Mouse (Mus musculus) E14TG2a.4 (cell line): ENCODE measurements around the gene Nop53.

Experiments
- H3K27me3 ChIP-seq: 2 replicates; pipeline ENCODE4 v1.6.1; 2014; ENCODE audit warnings: low read length, control low read depth; ENCODE audit not compliant: insufficient read depth
- H3K36me3 ChIP-seq: 2 replicates; pipeline ENCODE4 v1.6.1; 2014; ENCODE audit warnings: low read length, control low read depth; ENCODE audit not compliant: insufficient read depth
- H3K4me1 ChIP-seq: replicated peaks from 2 replicates; pipeline ENCODE4 v1.6.1; 2014; ENCODE audit warnings: low read depth, low read length, control low read depth
- H3K4me3 ChIP-seq: replicated peaks from 2 replicates; pipeline ENCODE4 v1.5.1; 2014; ENCODE audit warnings: mild to moderate bottlenecking, low read length
- H3K9me3 ChIP-seq: 2 replicates; pipeline ENCODE4 v1.6.1; 2014; ENCODE audit warnings: low read length, control low read depth
- CTCF ChIP-seq: conservative IDR thresholded peaks from 2 replicates; pipeline ENCODE4 v1.5.1; 2014; ENCODE audit warnings: low read length
- NANOG ChIP-seq: IDR thresholded peaks from 2 replicates; pipeline ENCODE4 v1.6.1; 2014; ENCODE audit warnings: borderline replicate concordance, low read length, mixed read lengths
- POU5F1 ChIP-seq: IDR thresholded peaks from 2 replicates; pipeline ENCODE4 v1.6.1; 2014; ENCODE audit warnings: low read length, borderline replicate concordance

Nop53 gene

GRCm38 (mm10) chr7:15907971-15908590 lies 37.8 kb downstream of the Nop53 start:
- Histone ChIP-seq H3K4me1 (no peaks in the 10 kb centered on the region; the same call in 1 of the 2 replicates), H3K36me3 (no peaks in the 10 kb centered on the region), H3K27me3 (peaks cover 8% of the 10 kb centered on the region; the same call in 1 of the 2 replicates), H3K9me3 (no peaks in the 10 kb centered on the region), H3K4me3 (no peak overlapping the region)
- TF ChIP-seq CTCF (no peak), POU5F1 (no peak), NANOG (no peak)

- no peak for TF ChIP-seq CTCF
- no peak for TF ChIP-seq POU5F1
- TF ChIP-seq NANOG = no peak
These were observed 39.3 kb downstream of the Nop53 start for GRCm38 (mm10) chr7:15906602-15907001.

GRCm38 (mm10) chr7:15905861-15906260 lies 40.0 kb downstream of the Nop53 start:
- H3K4me1 ChIP-seq = peaks cover 12% of the 10 kb centered on the region
- no peak for TF ChIP-seq POU5F1
- no peak for TF ChIP-seq NANOG
- TF ChIP-seq CTCF = no peak
- no peaks in the 10 kb centered on the region for H3K9me3 ChIP-seq
- H3K27me3 ChIP-seq = peaks cover 12% of the 10 kb centered on the region
- H3K36me3 ChIP-seq = no peaks in the 10 kb centered on the region
- no peak overlapping the region for H3K4me3 ChIP-seq

More at GRCm38 (mm10) chr7:15906602-15907001, 39.3 kb downstream of the Nop53 start:
- Histone ChIP-seq H3K4me3 (no peak overlapping the region), H3K27me3 (peaks cover 8% of the 10 kb centered on the region; the same call in 1 of the 2 replicates), H3K9me3 (no peaks in the 10 kb centered on the region), H3K36me3 (no peaks in the 10 kb centered on the region), H3K4me1 (peaks cover 5% of the 10 kb centered on the region)

GRCm38 (mm10) chr7:15901366-15902048 lies 44.4 kb downstream of the Nop53 start:
- TF ChIP-seq NANOG (no peak), CTCF (no peak), POU5F1 (no peak)
- Histone ChIP-seq H3K9me3 (no peaks in the 10 kb centered on the region), H3K36me3 (no peaks in the 10 kb centered on the region), H3K4me1 (peaks cover 12% of the 10 kb centered on the region), H3K4me3 (no peak overlapping the region), H3K27me3 (peaks cover 7% of the 10 kb centered on the region; the same call in 1 of the 2 replicates)

GRCm38 (mm10) chr7:15894251-15894650 lies 51.6 kb downstream of the Nop53 start:
- Histone ChIP-seq H3K4me1 (peaks cover 39% of the 10 kb centered on the region), H3K4me3 (no peak overlapping the region), H3K36me3 (no peaks in the 10 kb centered on the region), H3K27me3 (peaks cover 3% of the 10 kb centered on the region; the same call in 1 of the 2 replicates), H3K9me3 (no peaks in the 10 kb centered on the region)
- no peak for TF ChIP-seq POU5F1
- TF ChIP-seq CTCF = no peak
- TF ChIP-seq NANOG = no peak
